Mouse (Mus musculus) heart, postnatal 0 days (tissue): Measurements from ENCODE around the gene Xpnpep1.

Source experiments
- CTCF ChIP-seq: IDR thresholded peaks from 2 replicates; pipeline ENCODE4 v1.5.1; 2016; ENCODE audit warnings: antibody characterized with exemption, control low read depth, low read depth
- EP300 ChIP-seq: IDR thresholded peaks from 2 replicates; pipeline ENCODE4 v1.6.1; 2016; ENCODE audit warnings: antibody characterized with exemption, low read depth

DNA sequence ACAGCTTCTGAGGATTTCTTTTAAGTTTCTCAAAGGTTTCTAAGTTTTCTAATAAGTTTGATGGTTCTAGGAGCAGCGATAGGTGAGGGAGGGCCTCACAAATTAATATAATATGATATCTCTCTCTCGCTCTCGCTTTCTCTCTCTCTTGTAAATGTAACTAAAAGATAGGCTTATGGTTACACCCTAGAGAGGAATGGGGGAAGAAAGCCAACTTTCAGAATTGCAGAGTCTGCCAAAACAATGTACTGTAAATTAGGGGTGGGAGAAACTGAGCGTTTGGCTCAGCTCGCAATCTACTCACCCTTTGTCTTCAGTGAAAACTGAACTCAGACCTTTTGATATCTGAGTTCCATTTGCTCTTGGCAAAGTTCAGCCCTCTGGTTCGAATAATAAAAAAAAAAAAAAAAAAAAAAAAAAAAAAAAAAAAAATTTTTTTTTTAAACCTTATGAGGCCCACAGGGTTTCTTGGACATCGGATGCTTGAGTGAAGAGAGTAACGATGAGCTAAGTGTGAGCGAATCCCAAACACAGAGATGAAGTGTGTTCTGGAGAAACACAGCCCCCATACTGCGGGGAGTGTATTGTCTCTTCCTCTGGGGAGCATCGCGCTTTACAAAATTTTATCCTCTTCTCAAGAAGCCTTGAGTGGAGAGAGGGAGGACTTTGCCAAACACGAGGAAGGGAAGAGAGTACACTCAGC, 3.6 kb upstream of the Xpnpep1 start:
- no peak for TF ChIP-seq CTCF
- no peak for TF ChIP-seq EP300
